Mouse (Mus musculus) heart, postnatal 0 days (tissue): ENCODE results near the gene Agpat2. TPM values are rescaled to one million over a fixed set of nuclear protein-coding genes. Genes with fewer than 3 reads are reported as not detected.
A peak's percentile ranks its signal among the peaks of the same experiment; 100 is the strongest.

Source experiments
- ATAC-seq: fragments of 200-750 bp; cut with Nextera tagmentation; 2 replicates; pipeline ENCODE4 v1.8.0; 2017; ENCODE audit warnings: low read depth, moderate number of reproducible peaks, moderate library complexity; ENCODE audit not compliant: insufficient read depth
- DNase-seq: peaks from one replicate; pipeline ENCODE4 v3.0.0-alpha.2; 2016; ENCODE audit warnings: low spot score
- H3K27ac ChIP-seq: fragments of 300-500 bp; sonication (generic); 2 replicates; pipeline ENCODE4 v1.5.1; 2014; ENCODE audit warnings: low read depth, mild to moderate bottlenecking
- H3K27me3 ChIP-seq: fragments of 300-500 bp; sonication (generic); 2 replicates; pipeline ENCODE4 v1.6.1; 2014; ENCODE audit warnings: low read length, mixed read lengths; ENCODE audit not compliant: control insufficient read depth, insufficient read depth
- H3K36me3 ChIP-seq: fragments of 300-500 bp; sonication (generic); replicated peaks from 2 replicates; pipeline ENCODE4 v1.6.1; 2014; ENCODE audit warnings: low read length, mixed read lengths; ENCODE audit not compliant: control insufficient read depth, insufficient read depth
- H3K4me1 ChIP-seq: fragments of 300-500 bp; sonication (generic); 2 replicates; pipeline ENCODE4 v1.6.1; 2014; ENCODE audit warnings: antibody characterized with exemption; ENCODE audit not compliant: control insufficient read depth, insufficient read depth
- H3K4me2 ChIP-seq: fragments of 300-500 bp; sonication (generic); 2 replicates; pipeline ENCODE4 v1.6.1; 2014; ENCODE audit warnings: low read depth, mild to moderate bottlenecking, low read length, moderate library complexity
- H3K4me3 ChIP-seq: fragments of 300-500 bp; sonication (generic); 2 replicates; pipeline ENCODE4 v1.5.1; 2014; ENCODE audit warnings: low read depth, low read length
- H3K9ac ChIP-seq: fragments of 300-500 bp; sonication (generic); replicated peaks from 2 replicates; pipeline ENCODE4 v1.6.1; 2014; ENCODE audit warnings: low read depth, low read length, mixed read lengths
- H3K9me3 ChIP-seq: fragments of 300-500 bp; sonication (generic); replicated peaks from 2 replicates; pipeline ENCODE4 v1.6.1; 2016; ENCODE audit warnings: low read length; ENCODE audit not compliant: control insufficient read depth
- CTCF ChIP-seq: IDR thresholded peaks from 2 replicates; pipeline ENCODE4 v1.5.1; 2016; ENCODE audit warnings: antibody characterized with exemption, control low read depth, low read depth
- EP300 ChIP-seq: IDR thresholded peaks from 2 replicates; pipeline ENCODE4 v1.6.1; 2016; ENCODE audit warnings: antibody characterized with exemption, low read depth
- WGBS: fragments of 180-500 bp; shearing (Covaris S2); extraction: QIAGEN DNeasy Blood & Tissue Kit; methylation state at CpG from one replicate; pipeline ENCODE4 v1.1.7; 2014; 5-methylcytosine and 5-hydroxymethylcytosine counted together
- polyA plus RNA-seq: library from polyadenylated mRNA; unstranded; fragments of >200 nt; fragmentation: Nextera tagmentation; extraction: Ambion mirVana; gene quantifications from 2 replicates; pipeline ENCODE4 v1.2.1, GENCODE M21; 2015
- total RNA-seq: library from RNA; depleted of rRNA; stranded (reverse); fragments of >200 nt; gene quantifications from 2 replicates; pipeline ENCODE4 v1.2.3, GENCODE M21; 2014; ENCODE audit warnings: low replicate concordance

The Agpat2 gene
- total and polyA plus RNA-seq, 2 experiments from 2014 or later = 24.1 to 41.0 TPM

DNA sequence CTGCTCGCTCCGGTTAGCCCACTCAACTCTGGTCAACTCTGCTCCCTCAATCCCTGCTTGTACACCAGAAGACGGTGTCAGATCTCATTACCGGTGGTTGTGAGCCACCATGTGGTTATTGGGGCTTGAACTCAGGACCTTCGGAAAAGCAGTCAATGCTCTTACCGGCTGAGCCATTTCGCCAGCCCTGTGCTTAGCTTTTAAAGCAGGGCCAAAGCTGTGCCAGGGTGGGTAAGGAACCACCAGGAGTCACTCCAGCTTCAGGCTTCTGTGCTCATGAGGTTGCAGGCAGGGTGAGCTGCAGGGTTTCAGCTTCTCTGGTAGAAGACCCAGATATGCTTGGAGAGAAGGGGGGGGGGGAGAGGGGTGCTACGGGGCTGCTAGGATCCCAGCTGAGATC is 1.1 kb upstream of the Agpat2 start:
- no peaks in the 10 kb centered on the region for H3K9me3 ChIP-seq
- no peak overlapping the region for H3K9ac ChIP-seq
- no peak for TF ChIP-seq CTCF
- TF ChIP-seq EP300 = no peak
- ATAC-seq (no peak), DNase-seq (no peak)
- no peaks in the 10 kb centered on the region for H3K36me3 ChIP-seq
- no peak overlapping the region for H3K4me3 ChIP-seq
- H3K4me2 ChIP-seq = no peak overlapping the region
- H3K27ac ChIP-seq = no peak overlapping the region
- peaks cover 26% of the 10 kb centered on the region for H3K4me1 ChIP-seq
- H3K27me3 ChIP-seq = no peaks in the 10 kb centered on the region
- 83% methylated on average over 8 of the region's 8 CpGs for WGBS

DNA sequence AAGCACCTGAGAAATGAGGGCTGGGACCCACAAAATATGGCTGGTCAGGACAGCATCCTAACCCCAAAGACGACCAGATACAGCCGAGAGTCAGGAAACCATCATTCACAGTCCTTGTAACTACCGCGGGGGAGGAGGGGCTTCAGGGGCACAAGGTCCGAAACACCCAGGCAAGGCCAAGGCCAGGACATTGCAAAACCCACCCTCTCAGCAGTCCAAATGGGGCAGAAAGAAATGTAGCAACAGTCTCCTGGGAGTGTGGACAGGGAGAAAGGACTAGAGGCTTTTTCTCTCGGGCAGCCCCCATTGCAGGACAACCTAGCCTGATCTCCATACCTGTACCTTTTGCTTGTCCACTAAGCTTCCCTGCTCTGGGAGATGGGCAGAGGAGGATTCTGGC is 1.1 kb downstream of the Agpat2 start:
- WGBS = 16% methylated on average over 6 of the region's 6 CpGs
- Histone ChIP-seq H3K4me1 (peaks cover 17% of the 10 kb centered on the region), H3K9ac (peak overlapping the region; percentile 72), H3K27me3 (no peaks in the 10 kb centered on the region), H3K4me3 (peak overlapping the region; percentile 66), H3K27ac (peak overlapping the region; percentile 88; the same call in 1 of the 2 replicates), H3K36me3 (no peaks in the 10 kb centered on the region), H3K4me2 (peak overlapping the region; percentile 85), H3K9me3 (no peaks in the 10 kb centered on the region)
- DNase-seq = no peak
- TF ChIP-seq CTCF (no peak), EP300 (no peak; the same call in 1 of the 2 replicates)
- ATAC-seq = no peak

DNA sequence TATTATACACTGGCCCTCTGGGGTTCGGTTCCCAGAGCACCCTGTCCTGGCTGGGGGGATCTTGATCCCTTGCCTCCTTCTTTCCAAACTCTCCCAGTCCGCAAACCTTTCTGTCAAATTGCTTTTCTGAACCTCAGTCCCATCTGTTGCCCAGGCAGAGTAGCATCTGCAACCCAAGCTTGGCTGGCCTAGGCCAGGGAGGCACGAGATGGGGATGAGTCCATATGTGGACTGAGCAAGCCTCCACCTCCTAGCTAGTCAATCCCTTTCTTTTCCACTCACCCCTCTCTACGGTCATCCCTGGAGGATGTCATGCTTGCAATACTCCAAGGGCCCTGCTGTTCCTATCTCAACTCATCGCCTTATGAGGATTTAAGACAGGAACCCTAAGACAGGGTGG is 1.6 kb downstream of the Agpat2 start:
- Histone ChIP-seq H3K9ac (no peak overlapping the region), H3K4me3 (no peak overlapping the region), H3K27ac (no peak overlapping the region), H3K4me1 (peaks cover 16% of the 10 kb centered on the region), H3K9me3 (no peaks in the 10 kb centered on the region), H3K27me3 (no peaks in the 10 kb centered on the region), H3K4me2 (peak overlapping the region; percentile 85; the same call in 1 of the 2 replicates), H3K36me3 (no peaks in the 10 kb centered on the region)
- DNase-seq (no peak), ATAC-seq (no peak)
- 78% methylated on average over 5 of the region's 5 CpGs for WGBS
- TF ChIP-seq CTCF (no peak), EP300 (no peak)

DNA sequence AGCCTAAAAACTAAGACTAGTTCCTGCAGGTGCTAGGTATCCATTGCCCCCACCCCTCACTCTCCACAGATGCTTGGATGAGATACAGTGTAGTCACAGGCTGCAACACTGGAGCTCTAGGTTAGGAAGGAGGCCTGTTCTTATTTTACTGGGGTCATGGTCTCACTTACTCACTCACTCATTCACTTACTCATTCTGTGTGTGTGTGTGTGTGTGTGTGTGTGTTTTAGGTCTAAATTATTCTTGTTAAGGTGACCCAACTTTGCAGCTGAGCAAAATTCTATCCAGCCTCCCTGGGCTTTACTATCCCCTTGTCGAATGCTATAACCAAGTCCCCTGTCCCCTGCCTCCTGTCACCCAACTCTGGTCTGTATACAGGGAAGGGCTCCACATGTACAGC is 2.6 kb downstream of the Agpat2 start:
- no peak overlapping the region for H3K27ac ChIP-seq

DNA sequence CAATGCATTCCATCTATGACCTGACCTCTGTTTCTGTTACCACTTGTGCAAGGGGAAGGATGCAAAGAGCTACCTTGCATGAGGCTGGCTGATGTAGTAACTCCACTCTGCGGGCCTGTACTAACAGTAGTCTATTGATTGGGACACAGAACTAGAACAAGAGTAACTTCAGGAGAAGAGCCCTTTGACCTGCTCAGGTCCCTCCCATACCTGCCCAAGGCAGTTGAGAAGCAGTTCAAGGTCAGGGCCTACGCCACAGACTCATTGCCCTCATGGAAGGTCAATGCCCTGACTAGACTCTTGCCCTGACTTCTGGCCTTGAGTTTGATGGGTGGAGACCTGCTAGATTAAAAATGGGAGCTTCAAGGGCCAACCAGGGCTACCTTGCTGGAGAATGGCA is 3.6 kb downstream of the Agpat2 start:
- Histone ChIP-seq H3K9me3 (no peaks in the 10 kb centered on the region), H3K4me2 (no peak overlapping the region), H3K4me3 (no peak overlapping the region), H3K4me1 (no peaks in the 10 kb centered on the region), H3K27ac (no peak overlapping the region), H3K9ac (no peak overlapping the region), H3K36me3 (no peaks in the 10 kb centered on the region; the same call in 1 of the 2 replicates), H3K27me3 (no peaks in the 10 kb centered on the region)
- 91% methylated on average over 2 of the region's 2 CpGs for WGBS
- no peak for TF ChIP-seq EP300
- no peak for TF ChIP-seq CTCF
- DNase-seq (no peak), ATAC-seq (no peak)

More for the DNA sequence above, 2.6 kb downstream of the Agpat2 start:
- DNase-seq (no peak), ATAC-seq (no peak)
- H3K4me2 ChIP-seq = no peak overlapping the region
- no peak overlapping the region for H3K4me3 ChIP-seq
- no peak overlapping the region for H3K9ac ChIP-seq
- no peaks in the 10 kb centered on the region for H3K9me3 ChIP-seq
- TF ChIP-seq CTCF (no peak), EP300 (no peak)
- H3K4me1 ChIP-seq = peaks cover 7% of the 10 kb centered on the region; the same call in 1 of the 2 replicates
- 87% methylated on average over 1 of the region's 1 CpGs for WGBS
- H3K27me3 ChIP-seq = no peaks in the 10 kb centered on the region
- H3K36me3 ChIP-seq = no peaks in the 10 kb centered on the region

DNA sequence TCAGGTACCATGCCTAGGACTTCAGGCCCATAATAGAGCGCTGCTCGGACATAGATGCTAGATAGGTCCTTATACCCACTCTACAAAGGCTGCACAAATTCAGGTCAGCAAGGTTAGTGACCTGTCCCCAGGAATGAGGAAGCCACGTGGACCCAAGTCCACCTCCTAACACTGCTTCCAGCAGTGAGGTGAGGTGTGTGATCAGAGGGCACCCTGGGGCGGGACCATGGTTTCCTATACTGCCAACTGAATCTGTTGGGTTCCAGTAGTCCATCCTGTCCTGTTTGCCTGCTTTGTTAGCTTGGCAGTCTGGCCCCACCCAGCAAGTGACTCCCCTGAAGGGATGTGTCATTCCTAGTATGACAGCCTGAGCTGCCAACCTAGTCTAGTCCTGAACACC is 4.3 kb downstream of the Agpat2 start:
- 88% methylated on average over 4 of the region's 4 CpGs for WGBS
- no peak overlapping the region for H3K4me3 ChIP-seq
- peaks cover 3% of the 10 kb centered on the region; the same call in 1 of the 2 replicates for H3K36me3 ChIP-seq
- TF ChIP-seq CTCF (no peak), EP300 (no peak)
- H3K4me2 ChIP-seq = no peak overlapping the region
- no peaks in the 10 kb centered on the region for H3K9me3 ChIP-seq
- H3K4me1 ChIP-seq = no peaks in the 10 kb centered on the region
- H3K27ac ChIP-seq = no peak overlapping the region
- no peaks in the 10 kb centered on the region for H3K27me3 ChIP-seq
- DNase-seq (no peak), ATAC-seq (no peak)
- H3K9ac ChIP-seq = no peak overlapping the region
